ENCODE assay signal across 26 mouse cellular contexts in the genomic region with DNA sequence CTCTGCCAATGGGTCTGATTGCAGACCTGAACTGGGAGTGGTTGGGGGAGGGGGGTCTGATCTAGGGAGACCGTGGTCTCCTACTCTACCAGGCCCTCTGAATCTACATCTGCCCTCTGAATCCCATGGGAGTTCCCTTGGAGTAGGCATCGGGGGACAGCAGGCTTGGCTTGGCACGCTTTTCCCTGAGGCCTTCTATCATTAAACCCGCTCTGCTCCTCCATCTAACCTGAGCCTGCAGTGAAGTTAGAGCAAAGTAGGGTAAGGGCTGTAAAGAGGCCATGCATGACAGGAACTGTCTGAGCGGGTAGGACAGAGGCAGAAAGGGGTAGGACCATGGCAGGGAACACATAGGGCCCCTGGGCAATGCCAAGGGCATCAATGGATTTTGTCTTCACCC.
"Had no signal": no experiment of that assay in that cellular context is flagged by ENCODE, and none has a peak within 500 bp of the region (broad histone marks: within the 10 kb centered on the region; RNA-seq: fewer than 3 reads in every experiment).

No protein-coding gene starts in this region.

- ATAC-seq: hindbrain, embryonic 16.5 days; inflammation-experienced regulatory T-cells, adult 6 months; intestine, embryonic 15.5 days; intestine, postnatal 0 days; liver, postnatal 0 days had no signal

- H3K27me3 ChIP-seq: heart, embryonic 15.5 days; intestine, embryonic 15.5 days had no signal

- H3K27ac ChIP-seq: gastrocnemius, adult 2 months; heart, embryonic 10.5 days; heart, embryonic 13.5 days; heart, embryonic 15.5 days; hindbrain, embryonic 10.5 days; hindbrain, embryonic 12.5 days; hindbrain, embryonic 14.5 days; intestine, embryonic 15.5 days; layer of hippocampus, adult 2 months; left cerebral cortex, adult 2 months; limb, embryonic 10.5 days; limb, embryonic 12.5 days; liver, embryonic 13.5 days; liver, embryonic 15.5 days had no signal

- H3K36me3 ChIP-seq: heart, embryonic 10.5 days; heart, embryonic 13.5 days; heart, embryonic 15.5 days; hindbrain, embryonic 10.5 days; hindbrain, embryonic 12.5 days; limb, embryonic 10.5 days; limb, embryonic 12.5 days; liver, embryonic 13.5 days; liver, embryonic 15.5 days had no signal

- H3K9ac ChIP-seq: heart, embryonic 13.5 days; heart, embryonic 15.5 days; hindbrain, embryonic 12.5 days; hindbrain, embryonic 14.5 days; intestine, embryonic 15.5 days; limb, embryonic 12.5 days; liver, embryonic 13.5 days; liver, embryonic 15.5 days; liver, postnatal 0 days had no signal

- H3K4me2 ChIP-seq: heart, embryonic 13.5 days; heart, embryonic 15.5 days; hindbrain, embryonic 12.5 days; hindbrain, embryonic 14.5 days; intestine, embryonic 15.5 days; limb, embryonic 12.5 days; liver, embryonic 11.5 days; liver, embryonic 13.5 days; liver, embryonic 15.5 days had no signal

- H3K9me3 ChIP-seq: heart, embryonic 10.5 days; heart, embryonic 13.5 days; heart, embryonic 15.5 days; hindbrain, embryonic 10.5 days; hindbrain, embryonic 12.5 days; intestine, embryonic 15.5 days; limb, embryonic 10.5 days; liver, embryonic 13.5 days; liver, embryonic 15.5 days had no signal

- DNase-seq: gastrocnemius, adult 2 months; gastrocnemius, postnatal 10 days; gastrocnemius, postnatal 25 days; heart, postnatal 4 days; kidney, adult 2 months; kidney, postnatal 25 days; kidney, postnatal 4 days; liver; liver, embryonic 13.5 days; liver, postnatal 0 days had no signal

- H3K4me3 ChIP-seq: gastrocnemius, adult 2 months; heart, embryonic 10.5 days; heart, embryonic 13.5 days; heart, embryonic 15.5 days; hindbrain, embryonic 10.5 days; hindbrain, embryonic 12.5 days; intestine, embryonic 15.5 days; layer of hippocampus, adult 2 months; left cerebral cortex, adult 2 months; limb, embryonic 10.5 days; limb, embryonic 12.5 days; liver, embryonic 13.5 days; liver, embryonic 15.5 days had no signal

- H3K4me1 ChIP-seq: hindbrain, embryonic 10.5 days; hindbrain, embryonic 12.5 days; limb, embryonic 10.5 days; limb, embryonic 12.5 days had no signal
